Mouse (Mus musculus) olfactory bulb, adult 2 months (tissue): ENCODE measurements at regions not wholly inside any gene's neighbourhood (a gene's known extent, or its start where the extent isn't known, plus 50 kb on each side); places are given as distances from the start of the nearest gene placed in this dataset.

Source experiments
- H3K27ac ChIP-seq: fragments of 200-500 bp; 2 replicates; pipeline ENCODE4 v1.5.1; 2012; ENCODE audit warnings: low read depth, low read length; ENCODE audit not compliant: insufficient read depth
- H3K4me1 ChIP-seq: fragments of 200-500 bp; 2 replicates; pipeline ENCODE4 v1.6.1; 2012; ENCODE audit warnings: low read length; ENCODE audit not compliant: control insufficient read depth, insufficient read depth
- H3K4me3 ChIP-seq: fragments of 200-500 bp; 2 replicates; pipeline ENCODE4 v1.5.1; 2012; ENCODE audit warnings: mild to moderate bottlenecking, low read depth, low read length, moderate library complexity; ENCODE audit not compliant: insufficient read depth
- CTCF ChIP-seq: fragments of 200-500 bp; IDR thresholded peaks from 2 replicates; pipeline ENCODE4 v1.5.1; 2012; ENCODE audit warnings: low read depth, mild to moderate bottlenecking, low read length, moderate library complexity; ENCODE audit not compliant: insufficient read depth
- POLR2A ChIP-seq: fragments of 200-500 bp; IDR thresholded peaks from 2 replicates; pipeline ENCODE4 v1.6.1; 2012; ENCODE audit warnings: mild to moderate bottlenecking, low read depth, low read length, moderate library complexity; ENCODE audit not compliant: insufficient read depth
- WGBS: fragments of 180-500 bp; shearing (Covaris S2); methylation state at CpG from one replicate; pipeline ENCODE4 v1.1.7; 2018; 5-methylcytosine and 5-hydroxymethylcytosine counted together

- Histone ChIP-seq H3K4me1 (peaks cover 16% of the 10 kb centered on the region), H3K4me3 (no peak overlapping the region), H3K27ac (no peak overlapping the region)
- 60% methylated on average over 14 of the region's 14 CpGs for WGBS
- no peak for TF ChIP-seq POLR2A
Measured at GRCm38 (mm10) chr12:69447962-69448767, 75.9 kb upstream of the Gm9887 start.

GRCm38 (mm10) chr12:69447322-69447827, 75.1 kb upstream of the Gm9887 start:
- no peak overlapping the region for H3K27ac ChIP-seq
- TF ChIP-seq POLR2A, result no peak
- no peak for TF ChIP-seq CTCF
- peaks cover 17% of the 10 kb centered on the region for H3K4me1 ChIP-seq
- 66% methylated on average over 9 of the region's 9 CpGs for WGBS
- H3K4me3 ChIP-seq, result no peak overlapping the region

- WGBS, result 21% methylated on average over 17 of the region's 17 CpGs
- Histone ChIP-seq H3K27ac (peak overlapping the region; percentile 43), H3K4me3 (no peak overlapping the region), H3K4me1 (peaks cover 19% of the 10 kb centered on the region)
- TF ChIP-seq POLR2A (no peak), CTCF (no peak)
Measured at GRCm38 (mm10) chr12:69446468-69447321, 74.4 kb upstream of the Gm9887 start.

GRCm38 (mm10) chr12:69446085-69446467, 73.8 kb upstream of the Gm9887 start:
- TF ChIP-seq CTCF (no peak), POLR2A (no peak)
- Histone ChIP-seq H3K4me3 (no peak overlapping the region), H3K27ac (peak overlapping the region; percentile 43), H3K4me1 (peaks cover 19% of the 10 kb centered on the region)
- WGBS, result 12% methylated on average over 10 of the region's 10 CpGs

GRCm38 (mm10) chr12:69442321-69442720, 70.1 kb upstream of the Gm9887 start:
- H3K4me1 ChIP-seq, result peaks cover 13% of the 10 kb centered on the region
- no peak overlapping the region for H3K27ac ChIP-seq
- no peak overlapping the region for H3K4me3 ChIP-seq
- 43% methylated on average over 6 of the region's 6 CpGs for WGBS
- no peak for TF ChIP-seq CTCF
- no peak for TF ChIP-seq POLR2A

GRCm38 (mm10) chr12:69441764-69442163, 69.5 kb upstream of the Gm9887 start:
- 88% methylated on average over 4 of the region's 4 CpGs for WGBS
- Histone ChIP-seq H3K4me1 (peaks cover 8% of the 10 kb centered on the region), H3K4me3 (no peak overlapping the region), H3K27ac (no peak overlapping the region)
- TF ChIP-seq POLR2A (no peak), CTCF (no peak)

- H3K4me1 ChIP-seq, result peaks cover 5% of the 10 kb centered on the region; the same call in 1 of the 2 replicates
- TF ChIP-seq POLR2A (no peak), CTCF (no peak)
- H3K27ac ChIP-seq, result no peak overlapping the region
- WGBS, result 79% methylated on average over 5 of the region's 5 CpGs
- no peak overlapping the region for H3K4me3 ChIP-seq
Measured at GRCm38 (mm10) chr12:69438271-69438670, 66.0 kb upstream of the Gm9887 start.

- WGBS, result 23% methylated on average over 10 of the region's 10 CpGs
- TF ChIP-seq POLR2A, result no peak
- TF ChIP-seq CTCF, result no peak
- Histone ChIP-seq H3K4me1 (peaks cover 2% of the 10 kb centered on the region; the same call in 1 of the 2 replicates), H3K27ac (no peak overlapping the region), H3K4me3 (no peak overlapping the region)
Measured at GRCm38 (mm10) chr12:69436839-69437501, 64.7 kb upstream of the Gm9887 start.
